Mouse (Mus musculus): Measurements from ENCODE around the gene Wdsub1. TPM values are rescaled to one million over a fixed set of nuclear protein-coding genes. Genes with fewer than 3 reads are reported as not detected.
A peak's percentile ranks its signal among the peaks of the same experiment; 100 is the strongest.

Wdsub1 gene
- total RNA-seq, 2 experiments from 2014 or later, result 18.6 to 19.2 TPM

DNA sequence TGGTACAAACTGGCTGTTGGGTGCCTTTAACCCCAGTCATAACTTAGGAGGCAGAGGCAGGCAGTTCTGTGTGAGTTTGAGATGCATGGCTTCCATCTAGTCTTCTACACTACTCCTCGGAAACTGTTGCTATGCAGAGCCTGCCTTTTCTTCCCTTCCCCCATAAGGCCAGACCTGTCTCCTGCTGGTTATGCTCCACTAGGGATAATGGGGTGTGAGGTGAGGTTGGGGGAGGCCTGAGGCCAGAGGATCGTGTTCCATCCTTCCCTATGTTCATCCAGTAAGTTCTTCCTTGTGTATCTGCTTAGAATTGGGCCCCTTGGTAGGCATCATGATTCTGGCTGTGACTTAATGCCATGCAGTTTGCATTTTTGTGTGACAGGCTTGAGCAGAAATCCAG, 76.8 kb downstream of the Wdsub1 start:
- no peak for DNase-seq

DNA sequence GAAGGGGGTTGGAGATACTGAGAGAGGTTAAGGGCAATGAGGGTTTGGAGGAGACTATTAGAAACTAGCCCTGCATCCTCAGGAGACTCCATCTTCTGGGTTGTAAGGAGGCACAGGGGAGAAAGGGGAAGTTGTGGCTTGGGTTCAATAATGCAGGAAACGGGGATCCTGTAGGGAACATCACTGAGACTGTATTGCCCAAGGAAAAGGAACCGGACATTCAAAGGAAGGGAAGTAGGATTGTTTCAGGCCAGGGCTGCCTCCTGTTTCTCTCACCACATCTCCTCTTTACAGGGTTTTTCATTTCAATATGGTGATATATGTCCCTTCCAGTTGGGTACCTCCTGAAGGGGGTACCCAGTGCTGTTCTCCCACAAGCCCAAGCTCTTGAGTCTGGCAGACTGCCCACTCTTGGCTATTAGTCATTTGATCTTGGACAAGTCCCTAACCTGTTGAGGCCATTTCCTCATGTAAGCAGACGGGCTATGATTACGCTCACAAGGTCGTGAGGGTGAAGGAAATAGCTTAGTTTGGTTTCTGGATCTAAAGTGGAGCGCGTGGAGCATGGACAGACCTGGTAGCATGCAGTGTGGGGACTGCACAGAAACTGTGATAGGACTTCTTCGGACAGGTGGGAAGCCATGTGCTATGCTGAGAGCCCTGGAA, 79.5 kb downstream of the Wdsub1 start:
- DNase-seq, result peak in 1 of 2 experiments; percentile 26

All from heart, adult 18-20 months (tissue).